Mouse (Mus musculus): ENCODE data around the gene Fanca.
A peak's percentile ranks its signal among the peaks of the same experiment; 100 is the strongest.
"Not testable (repeated sequence)": the region's sequence is repeated elsewhere in the genome, so short reads cannot be mapped to it uniquely, and the experiment has no call there.

Fanca gene

DNA sequence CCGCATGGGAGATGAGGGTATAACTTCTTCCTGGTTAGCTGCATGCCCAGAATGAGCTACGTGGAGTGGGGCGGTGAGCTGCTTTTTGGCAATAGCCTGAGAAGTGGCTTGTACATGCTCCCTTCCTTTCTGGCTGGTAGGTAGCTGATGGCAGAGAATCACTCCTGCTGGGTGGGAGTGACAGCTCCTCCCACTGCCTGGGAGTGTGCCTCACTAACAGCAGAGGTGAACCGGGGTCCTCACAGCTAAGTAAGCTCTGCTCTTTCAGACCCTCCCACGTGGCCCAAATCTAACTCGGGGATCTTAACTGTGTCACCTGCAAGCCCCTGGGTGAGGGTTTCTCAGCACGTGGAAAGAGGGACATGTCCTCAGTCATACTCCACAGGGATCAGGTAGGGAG lies 85.8 kb downstream of the Fanca start:
- DNase-seq (ENCODE audit: low read depth): no peak

GRCm38 (mm10) chr8:123231742-123232141 lies 86.6 kb downstream of the Fanca start:
- DNase-seq (ENCODE audit: low read depth): no peak

GRCm38 (mm10) chr8:123230326-123230725 lies 88.0 kb downstream of the Fanca start:
- DNase-seq (ENCODE audit: low read depth): not testable (repeated sequence)

GRCm38 (mm10) chr8:123228416-123228815 lies 90.0 kb downstream of the Fanca start:
- DNase-seq (ENCODE audit: low read depth): no peak

- DNase-seq (ENCODE audit: low read depth): peak; percentile 92
Observed at GRCm38 (mm10) chr8:123224278-123225266, 93.8 kb downstream of the Fanca start, which contains the start of gene Cdk10. TSS of gene Cdk10 (plus strand) at chr8:123224842.

DNA sequence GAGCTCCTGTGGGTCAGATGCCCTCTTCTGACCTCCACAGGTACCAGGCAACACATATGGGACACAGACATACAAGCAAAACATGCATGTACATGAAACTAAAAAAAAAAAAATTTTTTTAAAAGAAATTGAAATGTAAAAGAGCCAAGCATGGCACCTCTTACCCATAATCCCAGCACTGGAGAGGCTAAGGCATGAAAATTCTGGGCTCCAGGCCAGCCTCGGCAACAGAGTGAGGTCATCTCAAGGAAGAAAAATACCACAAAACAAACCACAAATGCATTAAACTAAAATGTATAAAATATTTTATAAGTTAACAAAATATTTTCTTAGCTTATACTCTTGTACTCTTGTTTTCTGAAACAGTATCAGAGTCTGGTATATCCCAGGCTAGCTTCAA lies 97.5 kb downstream of the Fanca start:
- DNase-seq (ENCODE audit: low read depth): no peak
